Mouse (Mus musculus) splenic B cell, adult 2 months (primary cell): ENCODE data around the gene Ccdc87.

Experiments
- DNase-seq: peaks from one replicate; pipeline ENCODE4 v3.0.0-alpha.2; 2011; ENCODE audit warnings: low read depth, low spot score
- H3K27me3 ChIP-seq: 2 replicates; pipeline ENCODE4 v1.6.1; 2012; ENCODE audit warnings: mild to moderate bottlenecking, low read length, moderate library complexity, mixed read lengths; ENCODE audit not compliant: control insufficient read depth, poor library complexity, insufficient read depth, severe bottlenecking
- H3K36me3 ChIP-seq: 2 replicates; pipeline ENCODE4 v1.6.1; 2012; ENCODE audit warnings: mild to moderate bottlenecking, low read length, moderate library complexity, mixed read lengths; ENCODE audit not compliant: control insufficient read depth, poor library complexity, insufficient read depth, severe bottlenecking

The Ccdc87 gene

DNA sequence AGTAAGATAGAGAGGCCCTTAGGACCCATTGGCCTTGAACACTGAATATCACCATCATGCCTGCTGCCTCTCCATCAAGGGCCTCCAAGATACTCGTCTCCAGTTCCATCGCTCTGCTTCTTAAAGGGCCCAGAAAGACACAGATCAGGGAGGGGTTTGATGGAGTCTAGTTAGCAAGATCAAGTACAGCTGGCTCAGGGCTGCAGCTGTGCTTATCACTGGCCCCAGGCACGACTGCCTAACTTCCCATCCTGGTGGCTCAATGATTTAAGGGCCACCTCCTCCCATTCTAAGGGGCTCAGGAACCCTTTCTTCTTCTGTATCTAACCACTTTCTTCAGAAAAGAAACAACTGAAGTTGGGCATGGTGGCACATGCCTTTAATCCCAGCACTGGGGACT lies 52.6 kb downstream of the Ccdc87 start:
- Histone ChIP-seq H3K27me3 (no peaks in the 10 kb centered on the region), H3K36me3 (no peaks in the 10 kb centered on the region)
- no peak for DNase-seq
